Mouse (Mus musculus) left cerebral cortex, postnatal 14 days (tissue): ENCODE measurements around the gene Nabp1. TPM values are rescaled to one million over a fixed set of nuclear protein-coding genes. Genes with fewer than 3 reads are reported as not detected.

ENCODE experiments used
- DNase-seq, 2 experiments: peaks; one replicate each; pipeline ENCODE4 v3.0.0; 2021 to 2022; ENCODE audit warnings: low spot score in 2 of 2, mixed read lengths in 1 of 2
- intact Hi-C: fragments of 180-260 bp; cut with DNase I; formaldehyde crosslinking; loops from one replicate; pipeline ENCODE4 v1.15.1; 2025
- total RNA-seq, 2 experiments: library from RNA; stranded (reverse); gene quantifications; 2 replicates each; pipeline ENCODE4 v1.2.3; 2021

Gene Nabp1
- total RNA-seq, 2 experiments from 2014 or later: 11.7 to 15.9 TPM

DNA sequence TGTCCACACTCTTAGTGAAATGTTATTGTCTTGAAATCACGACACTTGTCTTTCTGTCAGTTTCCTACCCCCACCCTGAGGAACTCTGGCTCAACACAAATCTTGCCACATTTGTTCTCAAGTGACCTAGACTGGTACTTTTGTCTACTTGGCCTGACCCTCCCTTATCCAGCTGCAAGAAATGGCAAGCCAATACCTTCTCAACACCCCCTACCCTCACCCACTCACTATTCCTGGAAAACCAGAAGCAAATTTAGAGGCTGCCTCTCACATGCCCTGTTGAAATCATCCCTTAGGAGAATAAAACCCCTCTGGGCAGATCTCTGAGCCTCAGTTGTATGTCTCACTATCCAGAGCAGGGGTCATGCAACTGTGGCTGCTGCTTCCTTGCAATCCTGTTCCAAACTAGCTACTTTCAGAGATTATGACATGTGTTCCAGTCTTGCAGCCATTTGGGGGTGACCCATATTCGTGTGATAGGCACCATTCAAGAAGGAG is 20.4 kb upstream of the Nabp1 start:
- no peak for DNase-seq

DNA sequence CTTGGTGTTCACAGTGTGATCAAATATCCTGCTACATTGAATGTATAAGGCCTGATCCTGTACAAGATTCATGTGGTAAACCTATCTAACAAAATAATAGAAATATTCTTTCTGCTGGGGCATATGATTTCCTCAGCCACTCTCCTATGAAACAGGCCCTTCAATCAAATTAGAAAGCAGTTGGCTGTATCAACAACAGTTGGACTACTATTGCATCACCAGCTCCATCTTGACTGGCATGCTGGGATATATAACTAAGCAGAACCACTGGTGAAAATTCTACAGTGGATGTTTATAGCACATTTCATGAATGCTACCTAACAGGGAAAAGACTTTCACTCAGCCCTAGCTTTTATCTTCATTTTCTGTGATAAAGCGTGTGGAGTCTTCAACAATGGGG is 17.9 kb upstream of the Nabp1 start:
- intact Hi-C loops: no loop called here

More for the DNA sequence above, 20.4 kb upstream of the Nabp1 start:
- intact Hi-C loops: no loop called here

GRCm38 (mm10) chr1:51493592-51494307 is 15.5 kb upstream of the Nabp1 start:
- DNase-seq: no peak
- intact Hi-C loops: no loop called here

More for the DNA sequence above, 17.9 kb upstream of the Nabp1 start:
- no peak for DNase-seq

GRCm38 (mm10) chr1:51486291-51486690 is 8.1 kb upstream of the Nabp1 start:
- intact Hi-C loops: no loop called here
- DNase-seq: no peak

DNA sequence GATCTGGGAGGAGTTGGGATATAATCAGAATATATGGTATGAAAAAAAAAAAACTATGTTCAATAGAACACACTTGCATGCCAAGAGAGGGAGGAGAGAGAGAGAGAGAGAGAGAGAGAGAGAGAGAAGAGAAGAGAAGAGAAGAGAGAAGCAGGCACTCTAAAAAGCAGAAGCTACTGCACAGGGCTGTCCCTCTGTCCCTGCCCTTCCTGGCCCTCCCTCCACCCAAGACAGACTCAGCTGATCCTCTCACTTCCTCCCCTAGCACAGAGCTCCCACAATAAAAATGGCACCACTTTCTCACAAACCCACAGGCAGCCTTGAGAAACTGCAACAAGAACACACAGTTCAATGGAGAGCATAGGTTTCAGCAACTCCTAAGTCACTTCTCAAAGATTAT is 2.2 kb upstream of the Nabp1 start:
- no peak for DNase-seq
- intact Hi-C loops: no loop called here

DNA sequence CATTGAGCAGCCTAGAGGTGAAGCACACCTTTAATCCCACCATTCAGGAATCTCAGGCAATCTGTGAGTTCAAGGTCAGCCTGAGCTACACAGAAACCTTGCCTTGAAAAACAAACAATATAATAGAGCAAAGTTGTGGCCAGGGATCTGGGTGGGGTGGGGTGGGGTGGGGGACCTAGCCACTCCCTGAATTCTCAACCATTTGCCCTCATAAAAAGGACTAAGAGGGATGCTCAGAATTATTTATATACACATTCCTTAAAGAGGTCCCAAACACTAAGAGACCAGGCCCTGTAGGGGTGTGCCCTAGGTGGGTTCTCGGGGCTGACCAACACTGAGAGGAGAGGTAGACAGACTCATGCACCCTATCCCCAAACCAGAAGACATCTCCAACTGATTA is 1.5 kb upstream of the Nabp1 start:
- DNase-seq: no peak
- intact Hi-C loops: loop anchor here (5.0 kb wide), 1 partner anchor 118 kb away; no protein-coding TSS in a partner anchor

- intact Hi-C loops: loop anchor here (5.0 kb wide), 1 partner anchor 118 kb away; no protein-coding TSS in a partner anchor
- no peak for DNase-seq
Measured at GRCm38 (mm10) chr1:51479027-51479329, 753 bp upstream of the Nabp1 start.

GRCm38 (mm10) chr1:51477656-51478081 is 556 bp downstream of the Nabp1 start:
- intact Hi-C loops: loop anchor here (5.0 kb wide), 1 partner anchor 120 kb away; no protein-coding TSS in a partner anchor

DNA sequence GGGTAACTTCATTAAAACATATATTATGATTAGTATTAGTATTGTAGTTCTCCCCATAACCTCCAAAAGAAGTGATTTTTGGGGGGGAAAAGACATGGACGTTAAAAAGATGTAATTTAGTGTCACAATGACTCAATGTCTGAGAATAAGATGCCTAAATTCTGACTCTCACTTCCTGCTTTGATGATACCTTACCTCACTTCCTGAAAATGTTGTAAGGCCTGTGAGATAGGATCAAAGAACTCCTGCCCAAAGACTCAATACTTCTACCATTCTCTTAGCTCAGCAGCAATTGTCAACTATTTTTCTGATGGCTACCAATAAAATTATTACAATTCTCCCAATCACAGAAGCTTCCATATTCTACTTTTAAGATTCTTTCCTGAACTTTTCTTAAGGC is 1.8 kb downstream of the Nabp1 start:
- intact Hi-C loops: loop anchor here (5.0 kb wide), 1 partner anchor 121 kb away; no protein-coding TSS in a partner anchor

More at GRCm38 (mm10) chr1:51477656-51478081, 556 bp downstream of the Nabp1 start:
- DNase-seq: peak; percentile 10 to 26

GRCm38 (mm10) chr1:51468077-51468476 is 10.1 kb downstream of the Nabp1 start:
- intact Hi-C loops: no loop called here
- no peak for DNase-seq

More for the DNA sequence above, 1.8 kb downstream of the Nabp1 start:
- no peak for DNase-seq

DNA sequence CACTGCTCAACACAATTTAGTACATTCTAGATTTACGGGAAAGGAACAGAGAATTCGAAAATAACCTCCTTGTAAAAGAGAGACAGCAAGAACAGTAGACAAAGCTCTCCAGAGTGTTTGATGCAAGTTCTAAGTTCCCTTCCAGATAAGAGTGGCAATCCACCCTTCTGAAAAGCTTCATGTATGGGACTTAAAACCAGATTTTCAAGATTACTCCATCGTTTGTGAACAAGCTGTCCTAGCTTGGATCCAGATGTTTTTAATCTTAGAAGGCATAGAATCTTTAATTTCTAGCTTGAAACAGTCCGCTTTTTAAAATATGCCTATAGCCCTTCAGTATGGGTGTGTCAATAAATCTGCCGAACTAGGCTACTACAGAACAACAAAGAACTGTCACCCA is 11.0 kb downstream of the Nabp1 start:
- intact Hi-C loops: no loop called here
- no peak for DNase-seq

- DNase-seq: peak in 1 of 2 experiments; percentile 13
- intact Hi-C loops: no loop called here
Measured at GRCm38 (mm10) chr1:51466385-51466784, 11.8 kb downstream of the Nabp1 start.

- intact Hi-C loops: no loop called here
- DNase-seq: no peak
Measured at GRCm38 (mm10) chr1:51465285-51465684, 12.9 kb downstream of the Nabp1 start.

- intact Hi-C loops: no loop called here
- DNase-seq: no peak
Measured at GRCm38 (mm10) chr1:51463038-51463437, 15.2 kb downstream of the Nabp1 start.

DNA sequence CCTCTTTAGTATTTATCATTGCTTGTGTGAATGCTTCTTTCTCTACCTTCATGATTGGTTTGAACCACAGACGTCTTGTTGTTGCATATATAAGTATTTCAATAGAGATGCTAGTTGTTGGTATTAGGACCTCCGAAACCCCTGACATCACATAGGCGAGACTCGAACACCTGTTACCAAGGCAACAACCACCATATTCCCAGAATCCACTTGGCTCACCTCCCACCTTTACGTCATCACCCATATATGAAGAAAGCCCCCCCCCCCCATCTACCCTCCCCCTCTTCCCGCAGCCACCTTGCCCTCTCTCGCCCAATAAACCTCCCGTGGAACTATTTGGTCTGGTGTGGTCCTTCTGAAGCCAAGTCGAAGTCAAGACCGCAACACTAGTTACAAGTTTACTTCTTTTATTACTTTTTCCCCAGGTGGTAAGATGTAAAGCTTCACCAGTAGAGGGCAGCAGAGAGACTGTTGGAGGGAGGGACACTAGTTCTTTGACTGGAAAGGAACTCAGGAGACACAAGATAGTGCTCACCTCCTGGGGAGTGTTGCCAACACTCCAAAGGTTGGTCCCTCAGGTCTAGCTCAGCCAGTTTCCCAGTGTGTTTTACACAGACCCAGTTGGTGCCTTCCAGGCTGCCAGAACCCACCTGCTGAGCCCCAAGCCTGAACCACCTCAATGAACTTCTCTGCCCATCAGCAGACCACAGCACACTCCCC is 19.3 kb downstream of the Nabp1 start:
- intact Hi-C loops: no loop called here
- DNase-seq: no peak

GRCm38 (mm10) chr1:51458089-51458488 is 20.1 kb downstream of the Nabp1 start:
- intact Hi-C loops: no loop called here
- no peak for DNase-seq

DNA sequence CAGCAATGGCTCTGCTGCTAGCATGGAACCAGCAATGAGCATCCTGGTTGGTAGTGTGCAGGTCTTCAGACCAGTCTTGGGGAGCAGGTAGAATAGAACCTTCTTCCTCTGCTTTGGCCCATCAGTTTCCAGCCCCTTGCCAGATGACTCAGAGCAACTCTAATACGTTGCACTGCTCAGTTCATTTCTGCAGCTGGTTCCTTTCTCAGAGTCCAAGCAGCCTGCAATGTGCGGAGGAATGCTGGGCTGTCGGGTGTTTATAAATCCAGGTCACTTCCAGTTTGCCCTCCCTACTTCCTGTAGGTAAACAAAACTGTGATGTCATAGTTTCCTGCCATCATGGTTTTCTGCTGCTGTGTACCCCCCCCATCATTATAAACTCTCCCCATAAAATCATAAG is 21.0 kb downstream of the Nabp1 start:
- intact Hi-C loops: no loop called here
- no peak for DNase-seq

DNA sequence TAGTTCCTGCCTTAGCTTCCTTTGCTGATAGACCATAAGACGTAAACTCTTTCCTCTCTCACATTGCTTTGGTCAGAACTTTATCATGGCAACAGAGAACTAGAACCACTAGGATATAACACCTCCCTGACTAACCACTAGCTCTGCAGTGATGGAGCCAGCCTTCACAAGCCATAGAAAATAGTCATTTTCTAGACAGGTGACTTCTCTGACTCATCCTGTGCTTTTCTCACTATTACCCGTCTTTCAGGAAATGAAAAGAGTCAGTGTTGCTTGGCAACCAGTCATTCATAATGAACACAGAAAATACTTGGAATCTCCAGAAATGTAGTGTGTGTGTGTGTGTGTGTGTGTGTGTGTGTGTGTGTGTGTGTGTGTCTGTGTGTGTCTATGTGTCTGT is 29.4 kb downstream of the Nabp1 start:
- intact Hi-C loops: no loop called here
- DNase-seq: peak in 1 of 2 experiments; percentile 25

DNA sequence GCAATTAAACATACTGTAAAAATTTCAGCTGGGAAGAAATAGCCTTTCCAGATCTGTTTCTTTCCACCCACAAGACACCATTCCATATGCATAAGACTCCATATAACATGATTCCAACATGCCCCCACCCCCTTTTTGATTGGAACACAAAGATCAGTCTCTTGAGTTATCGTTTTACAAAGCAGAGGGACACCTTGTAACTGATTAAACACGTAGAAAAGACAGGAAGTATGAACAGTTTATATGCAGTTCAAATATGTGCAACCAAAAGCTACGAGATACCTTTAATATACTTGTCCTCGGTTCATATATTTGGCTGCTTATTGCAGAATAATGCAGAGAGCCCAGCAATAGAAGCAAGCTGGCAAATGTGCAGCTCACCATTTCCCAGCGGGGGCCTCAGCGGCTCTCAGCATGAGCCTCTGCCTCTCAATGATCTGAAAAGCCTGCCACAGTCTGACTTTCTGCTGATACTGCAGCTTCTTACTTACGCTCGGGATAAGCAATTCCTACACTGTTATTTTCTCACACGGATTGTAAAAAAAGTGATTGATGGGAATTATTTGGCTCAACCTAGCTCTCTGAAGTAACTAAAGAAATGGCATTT is 32.3 kb downstream of the Nabp1 start:
- peak; percentile 45 to 52 for DNase-seq

GRCm38 (mm10) chr1:51445161-51445853 is 32.9 kb downstream of the Nabp1 start:
- intact Hi-C loops: no loop called here
- no peak for DNase-seq

More for the DNA sequence above, 32.3 kb downstream of the Nabp1 start:
- intact Hi-C loops: no loop called here
